Mouse (Mus musculus): ENCODE measurements at regions not wholly inside any gene's neighbourhood (a gene's known extent, or its start where the extent isn't known, plus 50 kb on each side); places are given as distances from the start of the nearest gene placed in this dataset.

DNA sequence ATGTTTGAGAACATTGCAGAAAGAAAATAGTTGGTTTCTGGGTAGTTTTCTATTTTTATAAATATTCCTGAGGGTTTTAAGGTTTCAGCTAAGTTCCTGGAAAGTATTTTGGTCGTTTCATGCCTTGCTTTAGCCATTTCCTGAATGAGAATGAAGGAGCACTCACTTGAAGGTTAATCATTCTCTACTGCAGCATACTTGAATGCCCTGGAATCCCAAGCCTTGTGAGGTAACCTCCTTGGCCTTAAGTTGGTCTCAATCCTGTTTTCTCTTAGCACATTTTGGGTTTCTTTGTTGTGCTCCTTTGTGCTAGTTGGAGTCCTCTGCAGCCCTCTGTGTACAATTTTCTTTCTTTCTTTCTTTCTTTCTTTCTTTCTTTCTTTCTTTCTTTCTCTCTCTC lies 112.9 kb downstream of the Tfap2b start:
- no peak for TF ChIP-seq POLR2A (IDR thresholded peaks at IDR 0.05; ENCODE audit: borderline replicate concordance, insufficient read depth, low read length)
- no peak for TF ChIP-seq CTCF (IDR thresholded peaks at IDR 0.05; ENCODE audit: borderline replicate concordance, insufficient read depth, low read depth, low read length)

Measured in cerebellum, adult 2 months (tissue).